Mouse (Mus musculus): ENCODE data around the gene Ccdc148. TPM values are rescaled to one million over a fixed set of nuclear protein-coding genes. Genes with fewer than 3 reads are reported as not detected.

The Ccdc148 gene
- polyA plus RNA-seq, 1 experiment from 2014 or later = 1.9 TPM

DNA sequence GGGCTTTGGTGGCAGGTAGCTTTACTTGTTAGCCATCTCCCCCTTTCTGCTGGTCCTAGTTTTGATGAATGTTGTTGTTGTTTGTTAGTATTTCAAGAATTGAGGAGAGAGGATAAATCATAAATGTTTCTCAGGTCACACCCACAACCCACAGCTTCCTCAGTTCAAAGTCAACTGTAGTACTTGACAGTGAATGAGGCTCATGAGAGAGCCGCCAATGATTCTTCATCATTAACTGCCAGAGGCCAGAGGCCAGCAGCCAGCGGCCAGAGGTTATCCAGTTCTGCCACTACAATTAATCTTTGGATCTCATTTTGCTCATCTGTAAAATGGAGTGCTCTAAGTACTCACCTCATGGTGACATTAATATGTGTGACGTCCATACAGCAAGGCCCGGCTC is 6.5 kb upstream of the Ccdc148 start:
- no peak overlapping the region for H3K27ac ChIP-seq
- no peaks in the 10 kb centered on the region for H3K36me3 ChIP-seq (ENCODE audit: insufficient read depth, low read length)
- H3K4me3 ChIP-seq (replicated peaks; ENCODE audit: low read depth, low read length) = no peak overlapping the region
- TF ChIP-seq CTCF (IDR thresholded peaks at IDR 0.05; ENCODE audit: low read depth) = no peak
- DNase-seq (ENCODE audit: low spot score) (no peak), ATAC-seq (replicated peaks; ENCODE audit: low FRiP score, low read depth) (no peak)
- H3K9ac ChIP-seq (ENCODE audit: low read depth, low read length) = no peak overlapping the region
- no peaks in the 10 kb centered on the region for H3K9me3 ChIP-seq (replicated peaks; ENCODE audit: low read length)
- H3K27me3 ChIP-seq (ENCODE audit: insufficient read depth, low read length) = no peaks in the 10 kb centered on the region
- H3K4me2 ChIP-seq (ENCODE audit: low read length) = no peak overlapping the region
- peaks cover 12% of the 10 kb centered on the region; the same call in 1 of the 2 replicates for H3K4me1 ChIP-seq (replicated peaks; ENCODE audit: insufficient read depth, low read length)
- 65% methylated on average over 4 of the region's 4 CpGs for WGBS

DNA sequence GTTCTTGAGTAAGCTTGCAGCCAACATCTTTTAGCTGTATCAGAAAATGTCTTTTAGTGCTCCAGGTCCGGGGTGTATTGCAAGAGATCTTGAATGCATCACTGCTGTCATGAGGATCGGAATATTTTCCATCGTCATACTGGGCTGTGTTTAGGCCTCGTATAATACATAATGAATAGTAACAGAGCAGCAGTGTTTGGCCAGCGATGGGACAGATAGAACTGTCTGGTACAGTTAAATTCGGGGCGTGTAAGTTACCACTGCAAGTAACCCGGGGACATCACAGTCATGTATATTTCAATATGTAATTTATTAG is 1.8 kb upstream of the Ccdc148 start:
- no peak for TF ChIP-seq CTCF (IDR thresholded peaks at IDR 0.05; ENCODE audit: low read depth)
- Histone ChIP-seq H3K27ac (no peak overlapping the region), H3K4me1 (replicated peaks; ENCODE audit: insufficient read depth, low read length) (peaks cover 4% of the 10 kb centered on the region; the same call in 1 of the 2 replicates), H3K9ac (ENCODE audit: low read depth, low read length) (peak overlapping the region; percentile 78), H3K9me3 (replicated peaks; ENCODE audit: low read length) (no peaks in the 10 kb centered on the region), H3K4me2 (ENCODE audit: low read length) (peak overlapping the region; percentile 82), H3K36me3 (ENCODE audit: insufficient read depth, low read length) (no peaks in the 10 kb centered on the region), H3K4me3 (replicated peaks; ENCODE audit: low read depth, low read length) (peak overlapping the region; percentile 80), H3K27me3 (ENCODE audit: insufficient read depth, low read length) (no peaks in the 10 kb centered on the region)
- no peak for ATAC-seq (replicated peaks; ENCODE audit: low FRiP score, low read depth)
- no peak for DNase-seq (ENCODE audit: low spot score)
- WGBS = 31% methylated on average over 8 of the region's 8 CpGs

- peak; percentile 83 for DNase-seq (ENCODE audit: low spot score)
Measured at GRCm38 (mm10) chr2:59161441-59162284, 1.2 kb upstream of the Ccdc148 start.

GRCm38 (mm10) chr2:59161021-59161440 is 548 bp upstream of the Ccdc148 start:
- peak overlapping the region; percentile 80 for H3K4me3 ChIP-seq (replicated peaks; ENCODE audit: low read depth, low read length)
- H3K9ac ChIP-seq (ENCODE audit: low read depth, low read length) = peak overlapping the region; percentile 78
- no peak for TF ChIP-seq CTCF (IDR thresholded peaks at IDR 0.05; ENCODE audit: low read depth)
- peaks cover 4% of the 10 kb centered on the region; the same call in 1 of the 2 replicates for H3K4me1 ChIP-seq (replicated peaks; ENCODE audit: insufficient read depth, low read length)
- H3K27me3 ChIP-seq (ENCODE audit: insufficient read depth, low read length) = no peaks in the 10 kb centered on the region
- no peaks in the 10 kb centered on the region for H3K36me3 ChIP-seq (ENCODE audit: insufficient read depth, low read length)
- WGBS = under 1% methylated on average over 31 of the region's 58 CpGs
- ATAC-seq (replicated peaks; ENCODE audit: low FRiP score, low read depth) (peak; percentile 47), DNase-seq (ENCODE audit: low spot score) (peak; percentile 47)
- no peaks in the 10 kb centered on the region for H3K9me3 ChIP-seq (replicated peaks; ENCODE audit: low read length)
- peak overlapping the region; percentile 94 for H3K27ac ChIP-seq
- peak overlapping the region; percentile 82 for H3K4me2 ChIP-seq (ENCODE audit: low read length)

More at GRCm38 (mm10) chr2:59161441-59162284, 1.2 kb upstream of the Ccdc148 start:
- Histone ChIP-seq H3K4me3 (replicated peaks; ENCODE audit: low read depth, low read length) (peak overlapping the region; percentile 80), H3K27ac (peak overlapping the region; percentile 94), H3K4me2 (ENCODE audit: low read length) (peak overlapping the region; percentile 82), H3K9ac (ENCODE audit: low read depth, low read length) (peak overlapping the region; percentile 78), H3K36me3 (ENCODE audit: insufficient read depth, low read length) (no peaks in the 10 kb centered on the region), H3K4me1 (replicated peaks; ENCODE audit: insufficient read depth, low read length) (peaks cover 4% of the 10 kb centered on the region; the same call in 1 of the 2 replicates), H3K9me3 (replicated peaks; ENCODE audit: low read length) (no peaks in the 10 kb centered on the region), H3K27me3 (ENCODE audit: insufficient read depth, low read length) (no peaks in the 10 kb centered on the region)
- under 1% methylated on average over 74 of the region's 74 CpGs for WGBS
- peak; percentile 50 for TF ChIP-seq CTCF (IDR thresholded peaks at IDR 0.05; ENCODE audit: low read depth)
- ATAC-seq (replicated peaks; ENCODE audit: low FRiP score, low read depth) = peak; percentile 68

GRCm38 (mm10) chr2:59159961-59160604 is 400 bp downstream of the Ccdc148 start:
- peaks cover 4% of the 10 kb centered on the region; the same call in 1 of the 2 replicates for H3K4me1 ChIP-seq (replicated peaks; ENCODE audit: insufficient read depth, low read length)
- ATAC-seq (replicated peaks; ENCODE audit: low FRiP score, low read depth) = peak; percentile 4; the same call in 1 of the 2 replicates
- peak; percentile 63 for DNase-seq (ENCODE audit: low spot score)
- under 1% methylated on average over 16 of the region's 16 CpGs for WGBS
- H3K9ac ChIP-seq (ENCODE audit: low read depth, low read length) = 0 out of 2 replicates have a peak overlapping the region, but pooled peaks have one; percentile 78
- peak overlapping the region; percentile 80 for H3K4me3 ChIP-seq (replicated peaks; ENCODE audit: low read depth, low read length)
- no peaks in the 10 kb centered on the region for H3K27me3 ChIP-seq (ENCODE audit: insufficient read depth, low read length)
- no peak for TF ChIP-seq CTCF (IDR thresholded peaks at IDR 0.05; ENCODE audit: low read depth)
- no peaks in the 10 kb centered on the region for H3K36me3 ChIP-seq (ENCODE audit: insufficient read depth, low read length)
- H3K9me3 ChIP-seq (replicated peaks; ENCODE audit: low read length) = no peaks in the 10 kb centered on the region
- H3K27ac ChIP-seq = 0 out of 2 replicates have a peak overlapping the region, but pooled peaks have one; percentile 94
- peak overlapping the region; percentile 82 for H3K4me2 ChIP-seq (ENCODE audit: low read length)

GRCm38 (mm10) chr2:59158117-59158516 is 2.4 kb downstream of the Ccdc148 start:
- H3K4me3 ChIP-seq (replicated peaks; ENCODE audit: low read depth, low read length) = no peak overlapping the region
- no peak overlapping the region for H3K4me2 ChIP-seq (ENCODE audit: low read length)
- ATAC-seq (replicated peaks; ENCODE audit: low FRiP score, low read depth) (no peak), DNase-seq (ENCODE audit: low spot score) (no peak)
- no peak overlapping the region for H3K9ac ChIP-seq (ENCODE audit: low read depth, low read length)
- no peaks in the 10 kb centered on the region for H3K36me3 ChIP-seq (ENCODE audit: insufficient read depth, low read length)
- H3K27ac ChIP-seq = no peak overlapping the region
- H3K27me3 ChIP-seq (ENCODE audit: insufficient read depth, low read length) = no peaks in the 10 kb centered on the region
- WGBS = 50% methylated on average over 2 of the region's 2 CpGs
- H3K4me1 ChIP-seq (replicated peaks; ENCODE audit: insufficient read depth, low read length) = peaks cover 4% of the 10 kb centered on the region; the same call in 1 of the 2 replicates
- no peaks in the 10 kb centered on the region for H3K9me3 ChIP-seq (replicated peaks; ENCODE audit: low read length)
- TF ChIP-seq CTCF (IDR thresholded peaks at IDR 0.05; ENCODE audit: low read depth) = no peak
